Mouse (Mus musculus): ENCODE data around the gene Gm20388.

GRCm38 (mm10) chr8:122198378-122199025, 2287.9 kb downstream of the Gm20388 start:
- TF ChIP-seq CTCF (IDR thresholded peaks at IDR 0.05; ENCODE audit: low read depth), result peak; percentile 44
- no peak for TF ChIP-seq EP300 (IDR thresholded peaks at IDR 0.05; ENCODE audit: low read depth)
